Mouse (Mus musculus): Measurements from ENCODE around the gene Crb3.

DNA sequence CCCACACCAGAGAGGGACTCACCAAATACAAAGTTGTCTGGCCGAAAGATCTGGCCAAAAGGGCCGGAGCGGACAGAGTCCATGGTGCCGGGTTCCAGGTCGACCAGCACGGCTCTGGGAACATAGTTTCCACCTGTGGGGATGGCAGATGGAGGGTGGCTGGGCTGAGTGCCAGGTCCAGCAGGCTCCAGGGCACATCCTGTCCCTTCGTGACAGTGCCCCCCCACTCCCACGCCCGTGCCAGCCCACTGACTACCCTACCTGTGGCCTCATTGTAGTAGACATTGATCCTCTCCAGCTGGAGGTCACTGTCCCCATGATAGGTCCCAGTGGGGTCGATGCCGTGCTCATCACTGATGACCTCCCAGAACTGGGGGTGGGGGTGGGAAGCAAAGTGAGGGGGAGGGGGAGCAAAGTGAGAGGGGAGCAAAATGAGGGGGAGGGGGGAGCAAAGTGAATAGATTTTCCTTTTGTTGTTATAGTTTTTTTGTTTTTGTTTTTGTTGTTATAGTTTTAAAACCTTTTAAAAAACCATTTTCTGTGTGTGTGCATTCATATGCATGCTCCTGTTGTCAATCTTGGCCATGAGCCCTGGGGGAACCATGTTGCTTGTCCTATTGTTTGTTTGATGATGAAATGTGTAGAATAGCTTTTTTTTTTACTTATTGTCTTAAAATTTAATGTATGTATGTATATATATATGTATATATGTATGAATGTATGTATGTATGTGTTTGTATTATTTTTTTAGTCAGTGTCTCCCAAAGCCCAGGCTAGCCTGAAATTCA is 27.3 kb downstream of the Crb3 start:
- no peak for TF ChIP-seq CTCF (conservative IDR thresholded peaks at IDR 0.05; ENCODE audit: low read length)
- no peak for TF ChIP-seq POU5F1 (IDR thresholded peaks at IDR 0.05; ENCODE audit: borderline replicate concordance, low read length)
